8 mouse cellular contexts compared by ENCODE assay signal in the genomic region with DNA sequence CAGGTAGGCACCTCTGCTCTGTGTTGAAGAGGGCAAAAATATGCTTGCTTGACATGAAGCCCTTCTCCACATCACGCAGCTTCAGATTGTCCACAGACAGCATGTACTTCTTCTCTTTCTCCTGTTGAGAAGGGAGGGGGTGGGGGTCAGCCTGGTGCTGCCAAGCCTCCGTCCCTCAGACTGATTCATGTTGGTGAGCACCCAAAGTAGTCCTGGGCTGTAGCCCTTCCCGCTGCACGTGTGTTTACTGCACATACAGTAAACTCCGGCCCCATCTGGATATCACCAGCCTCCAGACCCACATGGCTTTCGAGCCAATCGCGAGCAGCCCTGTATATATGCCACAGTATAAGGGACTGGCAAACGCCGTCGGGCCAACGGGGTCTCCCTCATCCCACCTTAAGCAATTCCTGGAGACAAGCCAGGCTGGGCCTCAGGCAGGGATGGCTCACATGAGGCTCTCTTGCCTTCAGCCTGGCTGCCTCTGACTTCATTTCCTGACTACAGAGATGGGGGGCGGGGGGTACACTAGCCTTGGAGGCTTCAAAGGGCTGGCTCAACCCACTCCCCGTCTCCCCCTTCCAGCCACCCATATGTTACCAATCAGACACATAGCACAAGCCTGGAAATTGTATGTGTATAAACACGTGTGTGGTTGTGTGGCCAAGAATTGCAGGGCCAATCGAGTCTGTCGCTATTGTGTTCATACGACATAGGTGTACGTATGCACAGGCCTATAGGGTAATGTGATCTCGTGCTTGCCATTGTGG. TPM values are rescaled to one million over a fixed set of nuclear protein-coding genes. Genes with fewer than 3 reads are reported as not detected.
A peak's percentile ranks its signal among the peaks of the same experiment; 100 is the strongest.
DNase-seq lines count a peak whose midpoint lies in the region; ATAC-seq and TF ChIP-seq lines count a peak whose summit lies in the region.
"Had no signal": no experiment of that assay in that cellular context is flagged by ENCODE, and none has a peak within 500 bp of the region (broad histone marks: within the 10 kb centered on the region; RNA-seq: fewer than 3 reads in every experiment).

No protein-coding gene starts in this region.

- no peak overlapping the region for H3K9ac ChIP-seq in heart, embryonic 14.5 days (ENCODE audit: low read length)

- no peak for DNase-seq in left cerebral cortex, adult 2 months (ENCODE audit: extremely low spot score in 1 of 2, low spot score in 2 of 2)
- no peak for DNase-seq in left cerebral cortex, postnatal 36 days (ENCODE audit: low spot score in 2 of 2)
- peak; percentile 88 for DNase-seq in embryonic facial prominence, embryonic 10.5 days (ENCODE audit: low spot score)
- DNase-seq in lung, postnatal 4 days, result peak; percentile 28 to 61
- no peak for DNase-seq in thymus, postnatal 36 days

- intact Hi-C loops in left cerebral cortex, adult 2 months (cut with DNase I), result no loop called here
- intact Hi-C loops in left cerebral cortex, postnatal 36 days (cut with DNase I), result no loop called here

- H3K9me3 ChIP-seq in embryonic facial prominence, embryonic 10.5 days, result no peaks in the 10 kb centered on the region
- H3K9me3 ChIP-seq in heart, embryonic 14.5 days (ENCODE audit: control insufficient read depth, low read length), result no peaks in the 10 kb centered on the region
- H3K9me3 ChIP-seq: midbrain, embryonic 12.5 days had no signal

- H3K27ac ChIP-seq in left cerebral cortex, adult 2 months, result peak overlapping the region; percentile 65
- H3K27ac ChIP-seq in embryonic facial prominence, embryonic 10.5 days (replicated peaks), result peak overlapping the region; percentile 95
- peak overlapping the region; percentile 83 to 88 for H3K27ac ChIP-seq in heart, embryonic 14.5 days (replicated peaks in 1 of 2; ENCODE audit: control insufficient read depth in 1 of 2, insufficient read depth in 1 of 2, low read depth in 2 of 2, low read length in 2 of 2)

- peaks cover 15% of the 10 kb centered on the region for H3K36me3 ChIP-seq in embryonic facial prominence, embryonic 10.5 days (replicated peaks)
- H3K36me3 ChIP-seq in heart, embryonic 14.5 days (ENCODE audit: control insufficient read depth, insufficient read depth, low read length), result no peaks in the 10 kb centered on the region
- H3K36me3 ChIP-seq: midbrain, embryonic 12.5 days had no signal

- no peak overlapping the region for H3K4me3 ChIP-seq in left cerebral cortex, adult 2 months
- H3K4me3 ChIP-seq in embryonic facial prominence, embryonic 10.5 days, result peak overlapping the region; percentile 63
- H3K4me3 ChIP-seq in heart, embryonic 14.5 days (ENCODE audit: control insufficient read depth in 1 of 2, insufficient read depth in 1 of 2, low read depth in 1 of 2, low read length in 2 of 2), result no peak overlapping the region

- no peak overlapping the region for H3K4me2 ChIP-seq in heart, embryonic 14.5 days (ENCODE audit: low read length)

- no peak; the same call in 1 of the 2 replicates for ATAC-seq in heart, embryonic 14.5 days (ENCODE audit: insufficient number of reproducible peaks, insufficient read depth, low FRiP score, low read depth)
- no peak for ATAC-seq in monocyte, adult 5-6 weeks (replicated peaks; ENCODE audit: insufficient number of reproducible peaks, low FRiP score, low TSS enrichment, poor library complexity, severe bottlenecking)

- 44% methylated on average over 20 of the region's 20 CpGs for WGBS in embryonic facial prominence, embryonic 10.5 days
- WGBS in heart, embryonic 14.5 days, result 63% methylated on average over 20 of the region's 20 CpGs

- peaks cover 50% of the 10 kb centered on the region for H3K27me3 ChIP-seq in embryonic facial prominence, embryonic 10.5 days (replicated peaks; ENCODE audit: low read depth, poor library complexity, severe bottlenecking)
- H3K27me3 ChIP-seq in heart, embryonic 14.5 days (ENCODE audit: control insufficient read depth, insufficient read depth, low read length), result peaks cover 4% of the 10 kb centered on the region

- no peak for TF ChIP-seq CTCF in left cerebral cortex, adult 2 months (IDR thresholded peaks at IDR 0.05)

- peaks cover 86% of the 10 kb centered on the region for H3K4me1 ChIP-seq in embryonic facial prominence, embryonic 10.5 days
- H3K4me1 ChIP-seq in heart, embryonic 14.5 days (ENCODE audit: control insufficient read depth in 2 of 2, insufficient read depth in 2 of 2, low read length in 2 of 2), result peaks cover 31 to 37% of the 10 kb centered on the region in 2 experiments

RNA-seq across cellular contexts. Expression of gene Swi5, which starts 29.2 kb away (rescaled TPM):
- 100 to 1,000 TPM; 186 to 193 TPM for total RNA-seq in left cerebral cortex, adult 2 months (2021)
- 100 to 1,000 TPM; 207 to 208 TPM for total RNA-seq in left cerebral cortex, postnatal 36 days (2021)
- polyA plus RNA-seq in embryonic facial prominence, embryonic 10.5 days (2016; fragmentation: Nextera tagmentation; extraction: Ambion mirVana), result 522 and 535 TPM in 2 replicates
- 129 and 131 TPM in 2 replicates for polyA plus RNA-seq in heart, embryonic 14.5 days (2014; fragmentation: Nextera tagmentation; extraction: Ambion mirVana)
- 108 to 121 TPM (median 114 TPM) in 3 replicates for total RNA-seq in monocyte, adult 5-6 weeks (2017)

RNA-seq across cellular contexts. Expression of gene Golga2, which starts 29.9 kb away (rescaled TPM):
- total RNA-seq in left cerebral cortex, adult 2 months (2021), result 10 to 100 TPM; 83.2 to 86.4 TPM
- 10 to 100 TPM; 83.4 to 89.9 TPM for total RNA-seq in left cerebral cortex, postnatal 36 days (2021)
- 20.2 and 22.5 TPM in 2 replicates for polyA plus RNA-seq in embryonic facial prominence, embryonic 10.5 days (2016; fragmentation: Nextera tagmentation; extraction: Ambion mirVana)
- polyA plus RNA-seq in heart, embryonic 14.5 days (2014; fragmentation: Nextera tagmentation; extraction: Ambion mirVana), result 19.3 and 22.6 TPM in 2 replicates
- 55.3 to 73.2 TPM (median 60.2 TPM) in 3 replicates for total RNA-seq in monocyte, adult 5-6 weeks (2017)

RNA-seq across cellular contexts. Expression of gene Ciz1, which starts 35.1 kb away (rescaled TPM):
- 10 to 100 TPM; 89.7 to 90.1 TPM for total RNA-seq in left cerebral cortex, adult 2 months (2021)
- total RNA-seq in left cerebral cortex, postnatal 36 days (2021), result 10 to 100 TPM; 60.4 to 97.8 TPM
- 65.8 and 66.4 TPM in 2 replicates for polyA plus RNA-seq in embryonic facial prominence, embryonic 10.5 days (2016; fragmentation: Nextera tagmentation; extraction: Ambion mirVana)
- 28.8 and 31.1 TPM in 2 replicates for polyA plus RNA-seq in heart, embryonic 14.5 days (2014; fragmentation: Nextera tagmentation; extraction: Ambion mirVana)
- total RNA-seq in monocyte, adult 5-6 weeks (2017), result 47.7 to 111 TPM (median 96.8 TPM) in 3 replicates

RNA-seq across cellular contexts. Expression of gene Dnm1, which starts 36.1 kb away (rescaled TPM):
- 1,000 to 10,000 TPM; 1,259 to 1,310 TPM for total RNA-seq in left cerebral cortex, adult 2 months (2021)
- 1,000 to 10,000 TPM; 1,215 to 1,406 TPM for total RNA-seq in left cerebral cortex, postnatal 36 days (2021)
- 20.7 and 23.5 TPM in 2 replicates for polyA plus RNA-seq in embryonic facial prominence, embryonic 10.5 days (2016; fragmentation: Nextera tagmentation; extraction: Ambion mirVana)
- polyA plus RNA-seq in heart, embryonic 14.5 days (2014; fragmentation: Nextera tagmentation; extraction: Ambion mirVana), result 4.7 and 5.6 TPM in 2 replicates
- not detected in 3 replicates for total RNA-seq in monocyte, adult 5-6 weeks (2017)

RNA-seq across cellular contexts. Expression of gene Uck1, which starts 57.1 kb away (rescaled TPM):
- total RNA-seq in left cerebral cortex, adult 2 months (2021), result 10 to 100 TPM; 45.9 to 47.1 TPM
- 10 to 100 TPM; 50.1 to 52.6 TPM for total RNA-seq in left cerebral cortex, postnatal 36 days (2021)
- polyA plus RNA-seq in embryonic facial prominence, embryonic 10.5 days (2016; fragmentation: Nextera tagmentation; extraction: Ambion mirVana), result 74.7 and 84.0 TPM in 2 replicates
- 37.0 and 43.4 TPM in 2 replicates for polyA plus RNA-seq in heart, embryonic 14.5 days (2014; fragmentation: Nextera tagmentation; extraction: Ambion mirVana)
- 23.0 to 35.3 TPM (median 26.8 TPM) in 3 replicates for total RNA-seq in monocyte, adult 5-6 weeks (2017)

Comparison
In these comparisons a context has a peak if more than half of its experiments do, and no peak if none do; other contexts are left out.
1. DNase-seq: peak in embryonic facial prominence, embryonic 10.5 days (single experiment) and lung, postnatal 4 days (2 of 2); none in left cerebral cortex, adult 2 months (0 of 2), left cerebral cortex, postnatal 36 days (0 of 2) and thymus, postnatal 36 days (0 of 2).
2. Peak in every context shown above with its lines, with median percentiles within 50 percentile points of each other: H3K27ac ChIP-seq.